Mouse (Mus musculus): ENCODE measurements around the gene Npas3. TPM values are rescaled to one million over a fixed set of nuclear protein-coding genes. Genes with fewer than 3 reads are reported as not detected.

Gene Npas3
- polyA plus RNA-seq, 1 experiment from 2014 or later = 27.9 TPM

GRCm38 (mm10) chr12:54098785-54099184, 850.3 kb downstream of the Npas3 start:
- 12% methylated on average over 6 of the region's 6 CpGs for WGBS
- no peak for ATAC-seq
- H3K36me3 ChIP-seq (ENCODE audit: control insufficient read depth, insufficient read depth, low read length) = no peaks in the 10 kb centered on the region

GRCm38 (mm10) chr12:54099458-54099857, 851.0 kb downstream of the Npas3 start:
- H3K27me3 ChIP-seq (ENCODE audit: control insufficient read depth, insufficient read depth, low read depth, low read length) = no peaks in the 10 kb centered on the region
- no peaks in the 10 kb centered on the region for H3K4me1 ChIP-seq (ENCODE audit: control insufficient read depth, insufficient read depth, low read length)
- H3K4me2 ChIP-seq (ENCODE audit: low read length) = no peak overlapping the region
- no peak overlapping the region for H3K9ac ChIP-seq (ENCODE audit: low read depth, low read length)
- H3K27ac ChIP-seq (ENCODE audit: low read length) = no peak overlapping the region
- no peaks in the 10 kb centered on the region for H3K9me3 ChIP-seq (replicated peaks; ENCODE audit: control insufficient read depth, low read length, poor library complexity, severe bottlenecking)
- H3K4me3 ChIP-seq (ENCODE audit: low read depth, low read length) = no peak overlapping the region
- 95% methylated on average over 3 of the region's 3 CpGs for WGBS
- no peak for ATAC-seq
- H3K36me3 ChIP-seq (ENCODE audit: control insufficient read depth, insufficient read depth, low read length) = no peaks in the 10 kb centered on the region

More at GRCm38 (mm10) chr12:54098785-54099184, 850.3 kb downstream of the Npas3 start:
- Histone ChIP-seq H3K9ac (ENCODE audit: low read depth, low read length) (no peak overlapping the region), H3K27me3 (ENCODE audit: control insufficient read depth, insufficient read depth, low read depth, low read length) (no peaks in the 10 kb centered on the region), H3K4me1 (ENCODE audit: control insufficient read depth, insufficient read depth, low read length) (no peaks in the 10 kb centered on the region), H3K4me3 (ENCODE audit: low read depth, low read length) (no peak overlapping the region), H3K27ac (ENCODE audit: low read length) (no peak overlapping the region), H3K9me3 (replicated peaks; ENCODE audit: control insufficient read depth, low read length, poor library complexity, severe bottlenecking) (no peaks in the 10 kb centered on the region), H3K4me2 (ENCODE audit: low read length) (no peak overlapping the region)

- Histone ChIP-seq H3K9ac (ENCODE audit: low read depth, low read length) (no peak overlapping the region), H3K36me3 (ENCODE audit: control insufficient read depth, insufficient read depth, low read length) (no peaks in the 10 kb centered on the region), H3K27me3 (ENCODE audit: control insufficient read depth, insufficient read depth, low read depth, low read length) (no peaks in the 10 kb centered on the region), H3K4me2 (ENCODE audit: low read length) (no peak overlapping the region), H3K4me3 (ENCODE audit: low read depth, low read length) (no peak overlapping the region), H3K4me1 (ENCODE audit: control insufficient read depth, insufficient read depth, low read length) (no peaks in the 10 kb centered on the region), H3K9me3 (replicated peaks; ENCODE audit: control insufficient read depth, low read length, poor library complexity, severe bottlenecking) (no peaks in the 10 kb centered on the region), H3K27ac (ENCODE audit: low read length) (no peak overlapping the region)
- WGBS = 83% methylated on average over 4 of the region's 5 CpGs
- no peak for ATAC-seq
Measured at GRCm38 (mm10) chr12:54101307-54101870, 852.9 kb downstream of the Npas3 start.

DNA sequence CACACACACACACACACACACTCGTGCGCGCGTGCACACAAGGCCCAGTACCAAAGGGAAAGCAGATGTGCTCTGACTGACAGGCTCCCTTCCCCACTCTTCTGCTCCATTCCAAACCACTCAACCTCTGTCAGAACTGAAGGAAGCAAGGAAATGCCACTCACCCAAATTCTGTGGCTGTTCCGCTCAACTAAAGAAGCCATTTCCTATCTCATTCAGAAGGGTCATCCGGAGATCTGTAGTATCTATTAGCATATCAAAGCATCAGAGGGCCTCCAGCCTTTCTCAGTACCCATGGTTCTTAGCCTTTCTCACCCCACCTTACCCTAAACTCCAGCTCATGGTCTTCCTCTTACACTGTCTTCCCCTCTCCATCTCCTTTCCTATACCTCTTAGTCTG, 854.0 kb downstream of the Npas3 start:
- H3K9ac ChIP-seq (ENCODE audit: low read depth, low read length) = no peak overlapping the region
- H3K27ac ChIP-seq (ENCODE audit: low read length) = no peak overlapping the region
- H3K4me2 ChIP-seq (ENCODE audit: low read length) = no peak overlapping the region
- H3K4me1 ChIP-seq (ENCODE audit: control insufficient read depth, insufficient read depth, low read length) = no peaks in the 10 kb centered on the region
- ATAC-seq = no peak
- no peak overlapping the region for H3K4me3 ChIP-seq (ENCODE audit: low read depth, low read length)
- 61% methylated on average over 6 of the region's 6 CpGs for WGBS
- H3K36me3 ChIP-seq (ENCODE audit: control insufficient read depth, insufficient read depth, low read length) = no peaks in the 10 kb centered on the region
- H3K27me3 ChIP-seq (ENCODE audit: control insufficient read depth, insufficient read depth, low read depth, low read length) = no peaks in the 10 kb centered on the region
- H3K9me3 ChIP-seq (replicated peaks; ENCODE audit: control insufficient read depth, low read length, poor library complexity, severe bottlenecking) = no peaks in the 10 kb centered on the region

- WGBS = 61% methylated on average over 5 of the region's 5 CpGs
- Histone ChIP-seq H3K9me3 (replicated peaks; ENCODE audit: control insufficient read depth, low read length, poor library complexity, severe bottlenecking) (no peaks in the 10 kb centered on the region), H3K9ac (ENCODE audit: low read depth, low read length) (no peak overlapping the region), H3K4me3 (ENCODE audit: low read depth, low read length) (no peak overlapping the region), H3K27me3 (ENCODE audit: control insufficient read depth, insufficient read depth, low read depth, low read length) (no peaks in the 10 kb centered on the region; the same call in 1 of the 2 replicates), H3K27ac (ENCODE audit: low read length) (no peak overlapping the region), H3K36me3 (ENCODE audit: control insufficient read depth, insufficient read depth, low read length) (no peaks in the 10 kb centered on the region), H3K4me1 (ENCODE audit: control insufficient read depth, insufficient read depth, low read length) (no peaks in the 10 kb centered on the region), H3K4me2 (ENCODE audit: low read length) (no peak overlapping the region)
- ATAC-seq = no peak
Measured at GRCm38 (mm10) chr12:54105531-54105930, 857.1 kb downstream of the Npas3 start.

- Histone ChIP-seq H3K4me2 (ENCODE audit: low read length) (no peak overlapping the region), H3K36me3 (ENCODE audit: control insufficient read depth, insufficient read depth, low read length) (no peaks in the 10 kb centered on the region), H3K9me3 (replicated peaks; ENCODE audit: control insufficient read depth, low read length, poor library complexity, severe bottlenecking) (no peaks in the 10 kb centered on the region), H3K9ac (ENCODE audit: low read depth, low read length) (no peak overlapping the region), H3K4me1 (ENCODE audit: control insufficient read depth, insufficient read depth, low read length) (no peaks in the 10 kb centered on the region), H3K27ac (ENCODE audit: low read length) (no peak overlapping the region), H3K4me3 (ENCODE audit: low read depth, low read length) (no peak overlapping the region), H3K27me3 (ENCODE audit: control insufficient read depth, insufficient read depth, low read depth, low read length) (no peaks in the 10 kb centered on the region; the same call in 1 of the 2 replicates)
- 94% methylated on average over 3 of the region's 3 CpGs for WGBS
- ATAC-seq = no peak; the same call in 1 of the 2 replicates
Measured at GRCm38 (mm10) chr12:54105946-54106345, 857.5 kb downstream of the Npas3 start.

- H3K27ac ChIP-seq (ENCODE audit: low read length) = no peak overlapping the region
- H3K9ac ChIP-seq (ENCODE audit: low read depth, low read length) = no peak overlapping the region
- H3K4me1 ChIP-seq (ENCODE audit: control insufficient read depth, insufficient read depth, low read length) = no peaks in the 10 kb centered on the region
- H3K4me2 ChIP-seq (ENCODE audit: low read length) = no peak overlapping the region
- H3K36me3 ChIP-seq (ENCODE audit: control insufficient read depth, insufficient read depth, low read length) = no peaks in the 10 kb centered on the region
- H3K27me3 ChIP-seq (ENCODE audit: control insufficient read depth, insufficient read depth, low read depth, low read length) = no peaks in the 10 kb centered on the region; the same call in 1 of the 2 replicates
- H3K4me3 ChIP-seq (ENCODE audit: low read depth, low read length) = no peak overlapping the region
- no peaks in the 10 kb centered on the region for H3K9me3 ChIP-seq (replicated peaks; ENCODE audit: control insufficient read depth, low read length, poor library complexity, severe bottlenecking)
- ATAC-seq = no peak
- WGBS = 45% methylated on average over 2 of the region's 2 CpGs
Measured at GRCm38 (mm10) chr12:54110342-54110741, 861.9 kb downstream of the Npas3 start.

DNA sequence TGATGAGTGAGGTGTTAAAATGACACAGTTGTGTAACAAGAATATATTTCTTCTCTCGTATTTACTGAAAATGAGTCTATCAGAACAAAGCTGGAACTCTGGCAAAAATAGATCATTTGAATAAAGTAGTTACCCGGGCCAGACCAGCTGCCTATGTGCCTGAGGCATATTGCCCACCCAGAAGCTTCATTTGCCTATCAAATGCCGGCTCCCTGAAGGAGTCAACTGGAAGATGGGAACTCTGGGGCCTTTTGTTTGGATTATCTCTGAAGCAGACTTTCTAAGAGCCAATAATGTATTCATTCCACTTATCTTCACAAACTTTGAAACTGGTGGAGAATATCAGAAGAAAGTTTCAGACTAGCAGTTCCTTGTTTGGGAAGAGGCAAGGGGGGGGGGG, 862.5 kb downstream of the Npas3 start:
- Histone ChIP-seq H3K9ac (ENCODE audit: low read depth, low read length) (no peak overlapping the region), H3K4me1 (ENCODE audit: control insufficient read depth, insufficient read depth, low read length) (no peaks in the 10 kb centered on the region), H3K4me3 (ENCODE audit: low read depth, low read length) (no peak overlapping the region), H3K36me3 (ENCODE audit: control insufficient read depth, insufficient read depth, low read length) (no peaks in the 10 kb centered on the region), H3K27me3 (ENCODE audit: control insufficient read depth, insufficient read depth, low read depth, low read length) (no peaks in the 10 kb centered on the region; the same call in 1 of the 2 replicates), H3K27ac (ENCODE audit: low read length) (no peak overlapping the region), H3K9me3 (replicated peaks; ENCODE audit: control insufficient read depth, low read length, poor library complexity, severe bottlenecking) (no peaks in the 10 kb centered on the region), H3K4me2 (ENCODE audit: low read length) (no peak overlapping the region)
- 19% methylated on average over 3 of the region's 3 CpGs for WGBS
- no peak for ATAC-seq

GRCm38 (mm10) chr12:54120386-54120785, 871.9 kb downstream of the Npas3 start:
- Histone ChIP-seq H3K27ac (ENCODE audit: low read length) (no peak overlapping the region), H3K4me2 (ENCODE audit: low read length) (no peak overlapping the region), H3K9ac (ENCODE audit: low read depth, low read length) (no peak overlapping the region), H3K36me3 (ENCODE audit: control insufficient read depth, insufficient read depth, low read length) (no peaks in the 10 kb centered on the region), H3K4me1 (ENCODE audit: control insufficient read depth, insufficient read depth, low read length) (peaks cover 5% of the 10 kb centered on the region), H3K27me3 (ENCODE audit: control insufficient read depth, insufficient read depth, low read depth, low read length) (no peaks in the 10 kb centered on the region), H3K9me3 (replicated peaks; ENCODE audit: control insufficient read depth, low read length, poor library complexity, severe bottlenecking) (no peaks in the 10 kb centered on the region), H3K4me3 (ENCODE audit: low read depth, low read length) (no peak overlapping the region)
- WGBS = 71% methylated on average over 1 of the region's 1 CpGs
- ATAC-seq = no peak

Measured in midbrain, embryonic 16.5 days (tissue).